Mouse (Mus musculus) thymus, adult 2 months (tissue): ENCODE measurements around the gene Creb5. TPM values are rescaled to one million over a fixed set of nuclear protein-coding genes. Genes with fewer than 3 reads are reported as not detected.

ENCODE experiments used
- DNase-seq: peaks from one replicate; pipeline ENCODE4 v3.0.0; 2021
- H3K27ac ChIP-seq: fragments of 200-500 bp; 2 replicates; pipeline ENCODE4 v1.5.1; 2012; ENCODE audit warnings: low read length, control low read depth; ENCODE audit not compliant: control insufficient read depth, insufficient read depth
- H3K27me3 ChIP-seq: fragments of 200-500 bp; 2 replicates; pipeline ENCODE4 v1.6.1; 2012; ENCODE audit warnings: mild to moderate bottlenecking, low read length, moderate library complexity, mixed read lengths; ENCODE audit not compliant: control insufficient read depth, insufficient read depth
- H3K36me3 ChIP-seq: fragments of 200-500 bp; 2 replicates; pipeline ENCODE4 v1.6.1; 2012; ENCODE audit warnings: mild to moderate bottlenecking, low read length, moderate library complexity; ENCODE audit not compliant: control insufficient read depth, insufficient read depth
- H3K4me1 ChIP-seq: fragments of 200-500 bp; replicated peaks from 2 replicates; pipeline ENCODE4 v1.6.1; 2012; ENCODE audit warnings: low read length; ENCODE audit not compliant: control insufficient read depth, insufficient read depth
- H3K4me3 ChIP-seq: fragments of 200-500 bp; 2 replicates; pipeline ENCODE4 v1.5.1; 2012; ENCODE audit warnings: mild to moderate bottlenecking, low read length, control low read depth, moderate library complexity; ENCODE audit not compliant: control insufficient read depth, insufficient read depth
- CTCF ChIP-seq: fragments of 200-500 bp; IDR thresholded peaks from 2 replicates; pipeline ENCODE4 v1.5.1; 2012; ENCODE audit warnings: mild to moderate bottlenecking, control low read depth, low read length, moderate library complexity, borderline replicate concordance; ENCODE audit not compliant: control insufficient read depth, poor library complexity, insufficient read depth; ENCODE audit errors: extremely low read depth
- POLR2A ChIP-seq: fragments of 200-500 bp; IDR thresholded peaks from 2 replicates; pipeline ENCODE4 v1.6.1; 2012; ENCODE audit warnings: mild to moderate bottlenecking, low read length, control low read depth, moderate library complexity; ENCODE audit not compliant: control insufficient read depth, poor library complexity, insufficient read depth; ENCODE audit errors: extremely low read depth
- WGBS: fragments of 180-500 bp; shearing (Covaris S2); methylation state at CpG from one replicate; pipeline ENCODE4 v1.1.7; 2018; 5-methylcytosine and 5-hydroxymethylcytosine counted together
- polyA plus RNA-seq: library from polyadenylated mRNA; depleted of rRNA; stranded (reverse); fragments of >200 nt; gene quantifications from 2 replicates; pipeline ENCODE4 v1.2.3, GENCODE M21; 2012

Creb5 gene
- polyA plus RNA-seq, 1 experiment: 0.96 TPM

DNA sequence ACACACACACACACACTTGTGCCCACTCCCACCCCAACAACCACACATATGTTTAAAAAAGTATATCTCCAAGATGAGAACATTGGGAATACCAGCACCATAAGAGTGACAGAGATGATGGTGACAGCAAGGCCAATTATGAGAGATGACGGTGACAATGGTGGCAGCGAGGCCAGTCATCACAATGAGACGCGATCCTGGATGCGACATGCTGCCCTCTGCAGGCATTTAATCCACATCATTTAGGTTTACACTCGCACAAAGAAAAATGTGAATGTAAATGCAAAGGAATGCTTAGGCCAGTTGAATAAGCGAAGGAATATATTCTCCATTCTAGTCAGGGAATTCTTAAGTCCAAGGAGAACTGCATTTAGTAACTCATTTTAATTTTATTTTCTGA, 222.9 kb downstream of the Creb5 start:
- H3K27ac ChIP-seq: no peak overlapping the region
- TF ChIP-seq POLR2A (no peak), CTCF (no peak)
- H3K4me3 ChIP-seq: no peak overlapping the region
- DNase-seq: no peak
- no peaks in the 10 kb centered on the region for H3K36me3 ChIP-seq
- H3K4me1 ChIP-seq: no peaks in the 10 kb centered on the region
- no peaks in the 10 kb centered on the region for H3K27me3 ChIP-seq
- 74% methylated on average over 7 of the region's 7 CpGs for WGBS

DNA sequence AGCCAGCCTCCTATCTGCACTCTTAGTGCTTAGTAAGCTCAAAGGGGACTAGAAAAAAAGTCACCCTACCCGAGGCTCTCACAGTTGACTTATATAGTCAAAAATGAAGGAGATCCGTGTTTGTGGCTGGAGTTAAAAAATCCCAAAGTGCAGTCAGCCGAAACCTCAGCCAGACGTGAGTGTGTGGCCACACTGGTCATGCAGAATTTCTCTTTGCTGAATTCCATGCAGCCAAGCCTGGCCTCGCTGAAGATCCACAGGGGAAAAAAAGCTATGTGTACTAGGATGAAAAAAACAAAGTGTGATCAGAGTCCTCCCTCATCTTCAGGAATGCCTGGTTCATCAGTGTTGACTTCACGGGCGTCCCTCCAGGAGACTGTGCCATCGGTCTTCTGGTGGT, 225.2 kb downstream of the Creb5 start:
- Histone ChIP-seq H3K4me1 (no peaks in the 10 kb centered on the region), H3K27me3 (no peaks in the 10 kb centered on the region), H3K27ac (no peak overlapping the region), H3K4me3 (no peak overlapping the region), H3K36me3 (no peaks in the 10 kb centered on the region)
- DNase-seq: no peak
- 87% methylated on average over 8 of the region's 8 CpGs for WGBS
- TF ChIP-seq CTCF (no peak), POLR2A (no peak)

DNA sequence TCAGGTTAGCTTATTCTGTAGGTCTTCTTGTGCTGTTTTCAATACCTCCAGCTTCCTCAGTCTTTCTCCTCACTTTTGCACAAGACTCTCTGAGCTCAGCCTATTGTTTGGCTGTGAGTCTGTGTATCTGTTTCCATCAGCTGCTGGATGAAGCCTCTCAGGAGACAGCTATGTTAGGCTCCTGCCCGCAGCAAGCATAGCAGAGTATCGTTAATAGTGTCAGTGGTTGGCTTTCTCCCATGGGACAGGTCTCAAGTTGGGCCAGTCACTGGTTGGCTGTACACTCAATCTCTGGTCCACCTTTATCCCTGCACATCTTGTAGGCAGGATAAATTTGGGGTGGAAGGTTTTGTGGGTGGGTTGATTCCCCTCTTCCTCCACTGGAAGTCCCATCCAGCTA, 226.3 kb downstream of the Creb5 start:
- Histone ChIP-seq H3K36me3 (no peaks in the 10 kb centered on the region), H3K27me3 (no peaks in the 10 kb centered on the region), H3K4me3 (no peak overlapping the region), H3K4me1 (no peaks in the 10 kb centered on the region), H3K27ac (no peak overlapping the region)
- DNase-seq: no peak
- no peak for TF ChIP-seq CTCF
- no peak for TF ChIP-seq POLR2A
- WGBS: 92% methylated on average over 2 of the region's 2 CpGs

DNA sequence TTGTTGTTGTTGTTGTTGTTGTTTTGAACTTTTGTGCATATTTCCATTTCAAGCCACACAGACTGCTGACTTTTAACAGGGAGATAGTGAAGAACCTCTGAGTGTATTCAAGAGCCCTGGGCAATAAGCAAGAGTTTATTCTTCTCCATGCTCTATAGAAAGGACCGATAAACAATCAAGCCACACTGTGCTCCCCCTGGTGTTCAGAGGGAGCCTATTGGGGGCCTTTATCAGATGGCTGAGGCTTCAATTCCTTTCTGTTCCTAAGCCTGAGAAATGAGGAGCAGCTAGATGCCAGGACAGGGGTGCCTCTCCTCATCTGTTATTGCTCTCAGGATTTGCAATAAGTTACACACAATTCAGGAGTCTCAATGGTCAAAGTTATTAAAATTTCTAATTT, 227.8 kb downstream of the Creb5 start:
- TF ChIP-seq POLR2A (no peak), CTCF (no peak)
- no peaks in the 10 kb centered on the region for H3K4me1 ChIP-seq
- DNase-seq: no peak
- H3K36me3 ChIP-seq: no peaks in the 10 kb centered on the region
- H3K4me3 ChIP-seq: no peak overlapping the region
- no peak overlapping the region for H3K27ac ChIP-seq
- H3K27me3 ChIP-seq: no peaks in the 10 kb centered on the region
- 42% methylated on average over 1 of the region's 1 CpGs for WGBS

DNA sequence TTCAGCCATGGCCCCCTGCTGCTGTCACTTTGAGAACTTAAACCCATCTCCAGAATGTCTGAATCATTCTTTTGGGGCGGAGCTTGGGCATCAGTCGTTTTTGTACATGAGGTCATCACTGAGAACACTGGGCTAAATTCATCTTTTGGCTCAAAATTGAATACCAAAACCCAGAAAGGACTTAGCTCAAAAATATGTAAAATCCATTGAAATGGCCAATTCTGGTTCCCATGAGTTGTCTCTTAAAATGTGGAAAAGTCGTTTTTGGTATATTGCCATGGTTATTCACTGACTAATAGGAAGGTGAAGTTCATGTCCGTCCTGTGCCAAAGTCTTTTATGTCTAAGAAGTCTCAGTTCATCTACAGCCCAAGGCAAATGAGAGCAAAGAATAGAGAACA, 228.5 kb downstream of the Creb5 start:
- Histone ChIP-seq H3K4me1 (no peaks in the 10 kb centered on the region), H3K27ac (no peak overlapping the region), H3K27me3 (no peaks in the 10 kb centered on the region), H3K4me3 (no peak overlapping the region), H3K36me3 (no peaks in the 10 kb centered on the region)
- DNase-seq: no peak
- no peak for TF ChIP-seq POLR2A
- WGBS: 76% methylated on average over 4 of the region's 4 CpGs

DNA sequence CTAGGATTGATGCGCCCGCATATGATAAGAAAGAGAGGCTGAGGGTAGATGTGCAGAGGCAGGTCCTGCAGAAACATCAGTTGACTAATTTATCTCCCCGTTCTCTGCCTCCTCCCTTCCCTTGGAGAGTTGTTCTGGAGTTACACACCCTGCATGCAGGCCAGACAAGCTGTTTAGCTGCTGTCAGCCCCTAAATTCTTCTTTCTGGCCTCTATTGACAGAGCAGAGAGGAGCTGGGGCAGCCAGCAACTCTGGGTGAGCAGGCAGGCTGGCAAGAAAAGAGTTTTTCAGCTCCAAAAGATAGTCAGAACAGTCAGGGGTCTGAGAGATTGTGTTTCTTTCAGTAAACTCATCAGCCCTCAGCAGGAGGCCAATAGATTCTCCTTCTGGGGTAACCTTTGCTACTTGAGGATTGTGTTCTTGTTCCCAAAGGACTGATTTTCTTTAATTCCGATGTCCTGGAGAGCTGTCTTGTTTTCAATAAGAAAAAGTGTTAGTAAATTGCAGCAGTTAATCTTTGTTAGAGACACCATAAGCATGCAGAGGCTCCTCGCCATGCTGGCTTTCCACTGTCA, 230.4 kb downstream of the Creb5 start:
- Histone ChIP-seq H3K4me3 (no peak overlapping the region), H3K36me3 (no peaks in the 10 kb centered on the region), H3K4me1 (no peaks in the 10 kb centered on the region), H3K27ac (no peak overlapping the region), H3K27me3 (no peaks in the 10 kb centered on the region)
- TF ChIP-seq POLR2A: no peak
- TF ChIP-seq CTCF: no peak
- 93% methylated on average over 5 of the region's 5 CpGs for WGBS
- DNase-seq: no peak
